Mouse (Mus musculus) embryonic stem cell, embryonic (primary cell): ENCODE data around the gene 2310007B03Rik.

Experiments used
- CTCF ChIA-PET, 4 experiments: fragments of 300-600 bp in 2 of 4; fragments of 350-600 bp in 2 of 4; sonication (Branson Sonifier 250); formaldehyde crosslinking; loops; one replicate each; lab custom pipeline; 2022; ENCODE audit warnings: inconsistent platforms in 2 of 4; lab: Charles Lee
- POLR2A ChIA-PET, 4 experiments: fragments of 300-600 bp in 2 of 4; fragments of 350-600 bp in 2 of 4; sonication (Branson Sonifier 250); formaldehyde crosslinking; loops; one replicate each; lab custom pipeline; 2022; ENCODE audit warnings: antibody characterized with exemption in 4 of 4, inconsistent platforms in 1 of 4; lab: Charles Lee

2310007B03Rik gene

GRCm38 (mm10) chr1:93128710-93129349, 31.9 kb downstream of the 2310007B03Rik start:
- ChIA-PET POLR2A (interaction anchor here in 2 of 4 experiments (0.6 to 1.4 kb wide), 5 partner anchors 13 to 507 kb away, joined by 3 to 4 read pairs (median 4); partner anchors contain the start of genes Farp2 (in 1 of the 2) and Pask (in 1 of the 2)), CTCF (interaction anchor here (0.5 to 1.5 kb wide), 73 partner anchors 10 to 951 kb away, joined by 3 to 9 read pairs (median 4); partner anchors contain the start of genes 2310007B03Rik (in 2 of the 4), Crocc2 (in 1 of the 4), Farp2 (in 1 of the 4) and Gpc1 (in 1 of the 4))

DNA sequence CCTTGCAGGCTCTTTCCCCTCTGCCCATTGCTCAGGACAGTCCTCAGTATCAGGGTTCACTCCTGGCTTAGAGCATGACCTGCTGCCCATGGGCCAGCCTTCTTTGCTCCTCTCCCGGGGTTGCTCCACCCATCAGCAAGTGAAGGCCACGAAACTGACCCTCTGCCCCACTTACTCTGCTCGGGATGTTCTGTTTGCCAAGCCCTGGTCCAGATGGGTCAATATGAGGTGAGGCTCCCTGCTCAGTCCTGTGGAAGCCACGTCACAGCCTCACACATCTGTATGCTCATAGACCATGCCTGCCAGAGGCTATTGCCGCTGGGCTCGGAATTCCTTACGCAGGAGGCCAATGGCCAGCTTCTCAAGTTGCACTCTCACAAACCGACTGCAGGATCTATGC, 32.5 kb downstream of the 2310007B03Rik start:
- POLR2A ChIA-PET: interaction anchor here in 2 of 4 experiments (0.6 to 1.4 kb wide), 5 partner anchors 13 to 507 kb away, joined by 3 to 4 read pairs (median 4); partner anchors contain the start of genes Farp2 (in 1 of the 2) and Pask (in 1 of the 2)
- CTCF ChIA-PET: interaction anchor here (0.5 to 1.5 kb wide), 68 partner anchors 10 to 699 kb away, joined by 3 to 9 read pairs (median 4); partner anchors contain the start of genes 2310007B03Rik (in 2 of the 4), Crocc2 (in 1 of the 4), Farp2 (in 1 of the 4) and Gpc1 (in 1 of the 4)

- ChIA-PET CTCF (interaction anchor here in 1 of 4 experiments (0.6 kb wide), 1 partner anchor 12 kb away, joined by 8 read pairs; no protein-coding TSS in a partner anchor), POLR2A (interaction anchor here in 1 of 4 experiments (0.5 kb wide), 1 partner anchor 21 kb away, joined by 5 read pairs; no protein-coding TSS in a partner anchor)
These were observed 35.5 kb downstream of the 2310007B03Rik start for GRCm38 (mm10) chr1:93125256-93125655.

GRCm38 (mm10) chr1:93124066-93124465, 36.7 kb downstream of the 2310007B03Rik start:
- CTCF ChIA-PET: no interaction called here
- POLR2A ChIA-PET: no interaction called here

GRCm38 (mm10) chr1:93123179-93123854, 37.4 kb downstream of the 2310007B03Rik start:
- ChIA-PET POLR2A (interaction anchor here in 1 of 4 experiments (0.7 kb wide), 1 partner anchor 653 kb away, joined by 16 read pairs; no protein-coding TSS in a partner anchor), CTCF (interaction anchor here in 1 of 4 experiments (0.7 kb wide), 1 partner anchor 489 kb away, joined by 4 read pairs; no protein-coding TSS in a partner anchor)

DNA sequence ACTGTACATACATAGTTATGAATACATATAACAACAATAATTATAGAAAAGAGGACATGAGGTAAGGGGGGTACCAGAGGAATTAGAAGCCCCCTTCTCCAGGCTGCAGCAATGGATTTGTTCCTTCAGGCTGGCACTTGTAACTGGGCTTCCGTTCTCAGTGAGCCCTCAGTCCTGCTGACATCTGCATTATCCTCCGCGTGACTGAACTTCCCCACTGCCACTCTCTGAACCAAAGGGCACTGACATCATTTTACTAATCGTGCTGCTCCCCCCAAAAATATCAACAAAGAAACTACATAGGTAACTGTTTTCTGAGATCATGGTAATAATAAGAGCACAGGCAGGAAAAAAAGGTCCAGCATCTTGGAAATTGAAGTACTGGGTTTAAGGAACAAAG, 41.9 kb downstream of the 2310007B03Rik start:
- CTCF ChIA-PET: interaction anchor here in 1 of 4 experiments (0.6 kb wide), 3 partner anchors 38 to 212 kb away, joined by 3 read pairs; partner anchors contain the start of gene Dusp28
- POLR2A ChIA-PET: no interaction called here

DNA sequence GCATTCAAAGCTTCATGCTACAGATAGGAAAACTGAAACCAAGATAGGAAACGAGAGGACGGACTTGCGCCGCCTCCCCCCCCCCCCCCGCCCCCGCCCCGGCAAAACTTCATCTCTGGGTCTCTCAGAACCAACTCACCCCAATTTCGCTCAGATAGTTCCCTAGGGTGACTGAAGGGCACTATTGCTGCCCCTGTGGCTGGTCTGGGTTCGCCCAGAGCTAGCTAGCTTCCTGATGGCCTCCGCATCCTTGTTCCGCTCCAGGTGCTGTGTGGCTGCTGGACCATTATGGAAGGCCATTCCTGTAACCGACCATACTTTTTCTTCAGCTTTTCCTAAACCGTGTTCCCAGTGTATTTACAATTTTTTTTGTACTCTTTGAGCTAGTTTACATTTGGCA, 45.3 kb downstream of the 2310007B03Rik start:
- ChIA-PET POLR2A (interaction anchor here in 2 of 4 experiments (0.6 to 1.4 kb wide), 2 partner anchors 14 to 111 kb away, joined by 3 read pairs; no protein-coding TSS in a partner anchor), CTCF (interaction anchor here in 2 of 4 experiments (0.6 to 1.5 kb wide), 6 partner anchors 13 to 1102 kb away, joined by 3 to 9 read pairs (median 4); no protein-coding TSS in a partner anchor)

DNA sequence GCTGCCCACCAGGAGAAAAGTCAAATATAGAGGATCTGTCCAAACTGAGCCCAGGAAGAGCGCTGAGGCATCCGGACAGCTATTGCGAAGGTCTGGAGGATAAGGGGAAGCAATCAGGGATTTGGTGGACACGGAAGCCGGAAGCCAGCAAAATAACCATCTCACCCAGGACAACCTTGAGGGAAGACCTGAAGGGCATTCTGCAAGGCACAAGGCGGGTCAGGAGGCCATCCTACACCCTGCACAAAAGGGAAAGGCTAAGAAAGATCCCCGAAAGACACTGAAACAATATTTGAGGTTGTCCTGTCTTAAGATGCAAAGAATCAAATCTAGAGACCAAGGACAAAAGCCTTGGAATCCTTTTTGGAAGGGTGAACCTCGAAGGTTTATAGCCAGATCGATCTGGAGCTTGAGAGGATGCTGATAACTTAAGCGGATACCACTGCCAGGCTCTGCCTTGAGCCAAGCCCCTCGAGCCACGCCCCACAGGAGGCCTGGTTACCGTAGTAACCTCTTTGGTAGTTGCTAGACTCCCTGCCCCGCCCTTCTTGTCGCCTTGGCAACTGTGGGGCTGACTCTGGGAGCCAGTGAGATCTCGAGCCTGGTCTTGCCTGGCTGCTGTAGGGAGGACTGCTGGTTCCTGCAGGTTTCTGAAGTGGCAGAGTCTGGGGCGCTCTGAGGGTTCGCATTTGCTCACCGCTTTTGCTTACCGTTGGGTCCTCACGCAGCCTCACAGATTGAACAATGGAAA, 45.9 kb downstream of the 2310007B03Rik start:
- CTCF ChIA-PET: interaction anchor here in 2 of 4 experiments (0.6 to 1.5 kb wide), 7 partner anchors 14 to 1101 kb away, joined by 3 to 9 read pairs (median 4); partner anchors contain the start of gene Farp2 (in 1 of the 2)

DNA sequence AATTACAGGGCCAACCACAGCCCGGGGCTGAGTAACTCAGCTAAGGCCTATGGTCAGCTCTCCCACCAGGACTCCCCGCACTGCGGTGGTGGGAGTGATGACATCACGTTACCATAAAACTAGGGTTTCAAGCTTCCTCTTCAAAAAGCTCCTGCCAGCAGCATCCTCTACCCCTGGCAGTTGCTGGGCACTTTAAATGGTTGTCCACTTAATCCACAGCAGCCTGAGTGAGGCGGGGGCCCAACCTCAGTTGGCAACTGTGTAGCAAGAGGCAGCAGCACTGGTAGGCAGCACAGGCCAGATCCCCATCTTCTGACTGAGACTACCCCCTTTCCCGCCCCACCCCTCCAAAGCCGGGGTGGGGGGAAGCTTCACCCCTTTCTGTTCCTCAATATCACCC, 58.0 kb downstream of the 2310007B03Rik start:
- ChIA-PET POLR2A (no interaction called here), CTCF (interaction anchor here in 2 of 4 experiments (0.5 to 1.4 kb wide), 2 partner anchors 26 to 395 kb away, joined by 3 read pairs; no protein-coding TSS in a partner anchor)

More for the DNA sequence above, 45.9 kb downstream of the 2310007B03Rik start:
- POLR2A ChIA-PET: interaction anchor here in 2 of 4 experiments (0.6 to 1.4 kb wide), 2 partner anchors 14 to 111 kb away, joined by 3 read pairs; no protein-coding TSS in a partner anchor

DNA sequence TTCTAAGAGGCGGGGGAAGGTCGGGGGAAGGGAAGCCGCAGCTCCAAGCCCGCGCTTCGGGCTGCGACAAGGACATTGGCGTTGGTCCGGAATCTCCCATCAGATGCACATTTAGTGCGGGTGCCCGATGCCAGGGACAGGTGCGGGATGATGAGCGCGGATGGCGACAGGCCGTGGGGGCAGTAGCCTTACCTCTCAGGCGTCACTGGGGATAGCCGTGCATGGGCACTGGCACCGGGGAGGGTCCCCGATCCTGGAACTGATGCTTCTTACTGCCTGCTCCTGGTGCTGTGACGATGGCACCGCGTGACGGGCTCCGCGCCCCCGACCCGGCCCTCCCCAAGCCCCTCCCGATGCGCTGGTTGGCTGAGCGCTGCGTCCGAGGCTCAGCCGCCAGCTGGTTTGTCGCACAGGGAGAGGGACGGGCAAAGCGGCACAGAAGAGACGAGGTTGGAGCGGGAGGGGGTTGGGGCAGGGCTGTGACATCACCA, 59.1 kb downstream of the 2310007B03Rik start, which contains the start of gene Kif1a:
Gene Kif1a (minus strand): TSS at position 381 of the 491 bp plus-strand sequence.
- ChIA-PET CTCF (interaction anchor here in 3 of 4 experiments (0.6 to 1.0 kb wide), 4 partner anchors 29 to 584 kb away, joined by 3 to 4 read pairs (median 3); partner anchors contain the start of gene Bok (in 1 of the 3)), POLR2A (interaction anchor here in 2 of 4 experiments (0.6 to 1.0 kb wide), 6 partner anchors 11 to 566 kb away, joined by 3 to 4 read pairs (median 3); no protein-coding TSS in a partner anchor)
